Mouse (Mus musculus) brain, embryonic 14.5 days (tissue): ENCODE data around the gene Hmx3.

Experiments used
- CTCF ChIP-seq: fragments of 200-500 bp; IDR thresholded peaks from 2 replicates; pipeline ENCODE4 v1.5.1; 2012; ENCODE audit warnings: inconsistent platforms, mild to moderate bottlenecking, moderate library complexity, borderline replicate concordance; ENCODE audit not compliant: insufficient read depth, insufficient read length; ENCODE audit errors: extremely low read depth
- POLR2A ChIP-seq: fragments of 200-500 bp; IDR thresholded peaks from 2 replicates; pipeline ENCODE4 v1.6.1; 2012; ENCODE audit warnings: mild to moderate bottlenecking, inconsistent platforms, borderline replicate concordance; ENCODE audit not compliant: poor library complexity, insufficient read depth, insufficient read length, severe bottlenecking; ENCODE audit errors: extremely low read depth

- TF ChIP-seq CTCF (no peak), POLR2A (no peak)
These were observed 11.1 kb downstream of the Hmx3 start for GRCm38 (mm10) chr7:131553771-131554175.
